In the genomic region with DNA sequence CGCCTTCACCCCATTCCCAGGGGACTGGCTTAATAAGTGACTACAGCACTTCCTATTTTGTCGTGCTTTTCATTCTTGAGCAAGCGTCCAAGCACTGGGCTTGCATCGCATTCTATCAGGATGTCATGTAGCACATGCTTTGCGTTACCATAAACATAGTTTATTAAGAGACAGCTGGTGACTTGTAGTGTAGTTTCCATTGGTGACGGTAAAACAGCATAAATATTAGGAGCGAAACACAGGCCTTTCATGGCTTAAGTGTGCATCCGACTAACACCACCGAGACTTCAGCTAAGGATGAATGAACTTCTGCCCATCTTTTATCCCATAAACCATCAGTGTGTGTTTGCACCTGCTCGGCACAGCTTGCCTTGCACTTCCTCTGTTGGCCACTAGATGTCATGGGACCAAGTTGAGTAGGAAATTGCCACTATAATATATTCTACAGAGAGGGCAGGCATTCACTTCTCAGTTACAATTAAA, we compare ENCODE assay signal across 8 mouse cellular contexts. TPM values are rescaled to one million over a fixed set of nuclear protein-coding genes. Genes with fewer than 3 reads are reported as not detected.
A peak's percentile ranks its signal among the peaks of the same experiment; 100 is the strongest.
DNase-seq lines count a peak whose midpoint lies in the region; ATAC-seq and TF ChIP-seq lines count a peak whose summit lies in the region.
"Had no signal": no experiment of that assay in that cellular context is flagged by ENCODE, and none has a peak within 500 bp of the region (broad histone marks: within the 10 kb centered on the region; RNA-seq: fewer than 3 reads in every experiment).

No protein-coding gene starts in this region.

- no peak for ATAC-seq in G1E (ENCODE audit: extremely low read depth, insufficient number of reproducible peaks, low FRiP score, poor library complexity, severe bottlenecking)

- peak; percentile 14 for DNase-seq in G1E (ENCODE audit: low spot score)
- DNase-seq in adrenal gland, adult 2 months: peak; percentile 46
- peak; percentile 41 for DNase-seq in embryo, embryonic 11.5 days (ENCODE audit: low read depth, low spot score)
- peak; percentile 64 to 76 for DNase-seq in heart, postnatal 36 days
- peak; percentile 67 for DNase-seq in layer of hippocampus, adult 9-10 months (ENCODE audit: low spot score)
- DNase-seq in lung, postnatal 36 days: peak; percentile 82
- peak; percentile 68 for DNase-seq in right cerebral cortex, postnatal 25 days

- H3K9me3 ChIP-seq in G1E (replicated peaks): no peaks in the 10 kb centered on the region
- H3K9me3 ChIP-seq: limb, embryonic 12.5 days had no signal

- H3K4me3 ChIP-seq in G1E (ENCODE audit: low read depth, low read length): no peak overlapping the region
- H3K4me3 ChIP-seq: limb, embryonic 12.5 days had no signal

- intact Hi-C loops in heart, postnatal 36 days (cut with DNase I): loop anchor here (1.0 kb wide), 1 partner anchor 227 kb away; no protein-coding TSS in a partner anchor

- no peaks in the 10 kb centered on the region for H3K36me3 ChIP-seq in G1E (replicated peaks)
- H3K36me3 ChIP-seq: limb, embryonic 12.5 days had no signal

- TF ChIP-seq CTCF in G1E (IDR thresholded peaks at IDR 0.05; ENCODE audit: low read depth, low read length): peak; percentile 97

- no peaks in the 10 kb centered on the region for H3K4me1 ChIP-seq in G1E (ENCODE audit: insufficient read depth, low read depth, low read length)
- H3K4me1 ChIP-seq: limb, embryonic 12.5 days had no signal

- no peaks in the 10 kb centered on the region for H3K27me3 ChIP-seq in G1E (ENCODE audit: insufficient read depth, low read length)

RNA-seq across cellular contexts. Expression of a gene that starts 7.2 kb away (rescaled TPM):
- total RNA-seq in G1E (2014; fragmentation: Nextera tagmentation) (not detected in 2 replicates), G1E (2017) (0.33 and 0.46 TPM in 2 replicates)
- not detected in 2 replicates for polyA plus RNA-seq in G1E (2012)
- total RNA-seq in adrenal gland, adult 2 months (2021): 10 to 100 TPM in 1 of 2 experiments, 1 to 10 TPM in 1; 6.2 to 14.6 TPM
- 3.2 and 4.5 TPM in 2 replicates for polyA plus RNA-seq in adrenal gland, adult 2 months (2012; rRNA removed)
- 1 to 10 TPM; 1.1 to 1.5 TPM for total RNA-seq in heart, postnatal 36 days (2021)

RNA-seq across cellular contexts. Expression of a gene that starts 46.3 kb away (rescaled TPM):
- not detected in 2 replicates for total RNA-seq in G1E (2014; fragmentation: Nextera tagmentation)
- total RNA-seq in G1E (2017): 0.12 and 0.22 TPM in 2 replicates
- polyA plus RNA-seq in G1E (2012): not detected in 2 replicates
- total RNA-seq in adrenal gland, adult 2 months (2021): 10 to 100 TPM; 15.5 to 19.7 TPM
- 20.2 and 21.2 TPM in 2 replicates for polyA plus RNA-seq in adrenal gland, adult 2 months (2012; rRNA removed)
- total RNA-seq in heart, postnatal 36 days (2021): 10 to 100 TPM; 10.2 to 10.9 TPM

Comparison
In these comparisons a context has a peak if more than half of its experiments do, and no peak if none do; other contexts are left out.
1. DNase-seq: peak in every context shown above with its lines; median percentile 82 in lung, postnatal 36 days; 70 in heart, postnatal 36 days; 68 in right cerebral cortex, postnatal 25 days; 67 in layer of hippocampus, adult 9-10 months; 46 in adrenal gland, adult 2 months; 41 in embryo, embryonic 11.5 days; 14 in G1E.
2. RNA of a gene that starts 46.3 kb away (total RNA-seq): 15.5 to 19.7 TPM in adrenal gland, adult 2 months and 10.2 to 10.9 TPM in heart, postnatal 36 days; 0.12 to 0.22 TPM in G1E; every median in the first group is over 4 times any median in the second.